Mouse (Mus musculus) neural tube, embryonic 15.5 days (tissue): Measurements from ENCODE around the gene Arhgef6. TPM values are rescaled to one million over a fixed set of nuclear protein-coding genes. Genes with fewer than 3 reads are reported as not detected.

Experiments used
- ATAC-seq: fragments of 200-750 bp; cut with Nextera tagmentation; 2 replicates; pipeline ENCODE4 v1.8.0; 2017; ENCODE audit warnings: mild to moderate bottlenecking, moderate TSS enrichment, moderate library complexity; ENCODE audit not compliant: low FRiP score
- H3K27ac ChIP-seq: fragments of 300-500 bp; sonication (generic); replicated peaks from 2 replicates; pipeline ENCODE4 v1.5.1; 2015; ENCODE audit warnings: mild to moderate bottlenecking, inconsistent platforms
- H3K27me3 ChIP-seq: fragments of 300-500 bp; sonication (generic); replicated peaks from 2 replicates; pipeline ENCODE4 v1.6.1; 2015; ENCODE audit warnings: inconsistent platforms
- H3K36me3 ChIP-seq: fragments of 300-500 bp; sonication (generic); 2 replicates; pipeline ENCODE4 v1.6.1; 2015; ENCODE audit warnings: inconsistent platforms
- H3K4me1 ChIP-seq: fragments of 300-500 bp; sonication (generic); 2 replicates; pipeline ENCODE4 v1.6.1; 2015; ENCODE audit warnings: inconsistent platforms
- H3K4me2 ChIP-seq: fragments of 300-500 bp; sonication (generic); 2 replicates; pipeline ENCODE4 v1.6.1; 2015; ENCODE audit warnings: inconsistent platforms, mild to moderate bottlenecking, moderate library complexity
- H3K4me3 ChIP-seq: fragments of 300-500 bp; sonication (generic); replicated peaks from 2 replicates; pipeline ENCODE4 v1.5.1; 2015; ENCODE audit warnings: mild to moderate bottlenecking, inconsistent platforms
- H3K9ac ChIP-seq: fragments of 300-500 bp; sonication (generic); replicated peaks from 2 replicates; pipeline ENCODE4 v1.6.1; 2015; ENCODE audit warnings: mild to moderate bottlenecking, inconsistent platforms
- H3K9me3 ChIP-seq: fragments of 300-500 bp; sonication (generic); replicated peaks from 2 replicates; pipeline ENCODE4 v1.6.1; 2016; ENCODE audit warnings: inconsistent platforms
- whole genome bisulfite sequencing: fragments of 180-500 bp; shearing (Covaris S2); methylation state at CpG from one replicate; pipeline ENCODE4 v1.1.7; 2015; ENCODE audit warnings: mixed read lengths; 5-methylcytosine and 5-hydroxymethylcytosine counted together
- polyA plus RNA-seq: library from polyadenylated mRNA; unstranded; fragments of >200 nt; fragmentation: Nextera tagmentation; extraction: Ambion mirVana; gene quantifications from 2 replicates; pipeline ENCODE4 v1.2.1, GENCODE M21; 2015

Arhgef6 gene
- polyA plus RNA-seq, 1 experiment from 2014 or later, result 5.6 TPM

GRCm38 (mm10) chrX:57288458-57288857 lies 50.1 kb downstream of the Arhgef6 start:
- no peak overlapping the region for H3K27ac ChIP-seq
- no peak for ATAC-seq
- no peak overlapping the region for H3K4me2 ChIP-seq
- no peaks in the 10 kb centered on the region for H3K36me3 ChIP-seq
- H3K4me1 ChIP-seq, result no peaks in the 10 kb centered on the region
- no peaks in the 10 kb centered on the region for H3K27me3 ChIP-seq
- no peak overlapping the region for H3K4me3 ChIP-seq
- no peak overlapping the region for H3K9ac ChIP-seq
- H3K9me3 ChIP-seq, result no peaks in the 10 kb centered on the region
- 88% methylated on average over 3 of the region's 3 CpGs for WGBS

- H3K9me3 ChIP-seq, result no peaks in the 10 kb centered on the region
- ATAC-seq, result no peak
- H3K4me1 ChIP-seq, result no peaks in the 10 kb centered on the region
- no peaks in the 10 kb centered on the region for H3K36me3 ChIP-seq
- no peak overlapping the region for H3K4me3 ChIP-seq
- H3K27me3 ChIP-seq, result no peaks in the 10 kb centered on the region
- 67% methylated on average over 9 of the region's 9 CpGs for WGBS
- no peak overlapping the region for H3K4me2 ChIP-seq
- no peak overlapping the region for H3K27ac ChIP-seq
- no peak overlapping the region for H3K9ac ChIP-seq
These were observed 52.2 kb downstream of the Arhgef6 start for GRCm38 (mm10) chrX:57286281-57286680.

- H3K9ac ChIP-seq, result no peak overlapping the region
These were observed 56.3 kb downstream of the Arhgef6 start for GRCm38 (mm10) chrX:57282184-57282583.

GRCm38 (mm10) chrX:57277560-57278335 lies 60.8 kb downstream of the Arhgef6 start:
- no peaks in the 10 kb centered on the region for H3K36me3 ChIP-seq
- H3K27me3 ChIP-seq, result no peaks in the 10 kb centered on the region
- H3K4me1 ChIP-seq, result no peaks in the 10 kb centered on the region
- no peaks in the 10 kb centered on the region for H3K9me3 ChIP-seq
- no peak for ATAC-seq
- no peak overlapping the region for H3K27ac ChIP-seq
- H3K4me3 ChIP-seq, result no peak overlapping the region
- WGBS, result 50% methylated on average over 6 of the region's 6 CpGs
- no peak overlapping the region for H3K9ac ChIP-seq
- H3K4me2 ChIP-seq, result no peak overlapping the region

More at GRCm38 (mm10) chrX:57282184-57282583, 56.3 kb downstream of the Arhgef6 start:
- Histone ChIP-seq H3K27me3 (no peaks in the 10 kb centered on the region), H3K4me3 (no peak overlapping the region), H3K9me3 (no peaks in the 10 kb centered on the region), H3K36me3 (no peaks in the 10 kb centered on the region), H3K4me1 (no peaks in the 10 kb centered on the region), H3K27ac (no peak overlapping the region), H3K4me2 (no peak overlapping the region)
- no peak for ATAC-seq
- 93% methylated on average over 3 of the region's 3 CpGs for WGBS

GRCm38 (mm10) chrX:57263515-57263914 lies 75.0 kb downstream of the Arhgef6 start:
- Histone ChIP-seq H3K4me1 (no peaks in the 10 kb centered on the region), H3K9ac (no peak overlapping the region), H3K4me2 (no peak overlapping the region), H3K36me3 (no peaks in the 10 kb centered on the region), H3K27me3 (no peaks in the 10 kb centered on the region), H3K27ac (no peak overlapping the region), H3K9me3 (no peaks in the 10 kb centered on the region), H3K4me3 (no peak overlapping the region)
- no peak for ATAC-seq
- WGBS, result 76% methylated on average over 4 of the region's 4 CpGs

GRCm38 (mm10) chrX:57260744-57261143 lies 77.8 kb downstream of the Arhgef6 start:
- no peaks in the 10 kb centered on the region for H3K36me3 ChIP-seq
- no peaks in the 10 kb centered on the region for H3K4me1 ChIP-seq
- 40% methylated on average over 2 of the region's 2 CpGs for WGBS
- no peak overlapping the region for H3K4me2 ChIP-seq
- no peak overlapping the region for H3K4me3 ChIP-seq
- ATAC-seq, result no peak
- no peaks in the 10 kb centered on the region for H3K27me3 ChIP-seq
- no peak overlapping the region for H3K27ac ChIP-seq
- H3K9me3 ChIP-seq, result no peaks in the 10 kb centered on the region
- H3K9ac ChIP-seq, result no peak overlapping the region

GRCm38 (mm10) chrX:57253329-57254055 lies 85.0 kb downstream of the Arhgef6 start:
- no peaks in the 10 kb centered on the region for H3K27me3 ChIP-seq
- no peak overlapping the region for H3K4me3 ChIP-seq
- no peak overlapping the region for H3K9ac ChIP-seq
- H3K4me2 ChIP-seq, result no peak overlapping the region
- H3K9me3 ChIP-seq, result no peaks in the 10 kb centered on the region
- H3K27ac ChIP-seq, result no peak overlapping the region
- ATAC-seq, result no peak
- no peaks in the 10 kb centered on the region for H3K36me3 ChIP-seq
- no peaks in the 10 kb centered on the region for H3K4me1 ChIP-seq
- WGBS, result 69% methylated on average over 7 of the region's 7 CpGs

- Histone ChIP-seq H3K27me3 (no peaks in the 10 kb centered on the region), H3K4me2 (no peak overlapping the region), H3K4me1 (no peaks in the 10 kb centered on the region), H3K36me3 (no peaks in the 10 kb centered on the region), H3K4me3 (no peak overlapping the region), H3K9ac (no peak overlapping the region), H3K27ac (no peak overlapping the region), H3K9me3 (no peaks in the 10 kb centered on the region)
- WGBS, result 77% methylated on average over 3 of the region's 3 CpGs
- no peak for ATAC-seq
These were observed 100.0 kb downstream of the Arhgef6 start for GRCm38 (mm10) chrX:57238572-57238971.

- no peaks in the 10 kb centered on the region for H3K9me3 ChIP-seq
- ATAC-seq, result no peak
- no peaks in the 10 kb centered on the region for H3K4me1 ChIP-seq
- H3K9ac ChIP-seq, result no peak overlapping the region
- WGBS, result 68% methylated on average over 4 of the region's 4 CpGs
- no peak overlapping the region for H3K4me3 ChIP-seq
- no peak overlapping the region for H3K4me2 ChIP-seq
- no peak overlapping the region for H3K27ac ChIP-seq
- no peaks in the 10 kb centered on the region for H3K36me3 ChIP-seq
- H3K27me3 ChIP-seq, result no peaks in the 10 kb centered on the region
These were observed 102.5 kb downstream of the Arhgef6 start for GRCm38 (mm10) chrX:57235982-57236381.

- 83% methylated on average over 2 of the region's 2 CpGs for WGBS
- H3K9me3 ChIP-seq, result no peaks in the 10 kb centered on the region
- ATAC-seq, result no peak
- no peaks in the 10 kb centered on the region for H3K27me3 ChIP-seq
- no peak overlapping the region for H3K27ac ChIP-seq
- H3K4me1 ChIP-seq, result no peaks in the 10 kb centered on the region
- no peaks in the 10 kb centered on the region for H3K36me3 ChIP-seq
- H3K9ac ChIP-seq, result no peak overlapping the region
- H3K4me2 ChIP-seq, result no peak overlapping the region
- no peak overlapping the region for H3K4me3 ChIP-seq
These were observed 104.9 kb downstream of the Arhgef6 start for GRCm38 (mm10) chrX:57233596-57233995.

GRCm38 (mm10) chrX:57228178-57228577 lies 110.4 kb downstream of the Arhgef6 start:
- H3K9ac ChIP-seq, result no peak overlapping the region
- no peaks in the 10 kb centered on the region for H3K4me1 ChIP-seq
- H3K36me3 ChIP-seq, result no peaks in the 10 kb centered on the region
- ATAC-seq, result no peak
- WGBS, result 77% methylated on average over 2 of the region's 2 CpGs
- no peaks in the 10 kb centered on the region for H3K27me3 ChIP-seq
- H3K27ac ChIP-seq, result no peak overlapping the region
- H3K9me3 ChIP-seq, result no peaks in the 10 kb centered on the region
- H3K4me3 ChIP-seq, result no peak overlapping the region
- no peak overlapping the region for H3K4me2 ChIP-seq

GRCm38 (mm10) chrX:57223301-57223700 lies 115.2 kb downstream of the Arhgef6 start:
- 84% methylated on average over 10 of the region's 10 CpGs for WGBS

More at GRCm38 (mm10) chrX:57223301-57223700, 115.2 kb downstream of the Arhgef6 start:
- H3K4me1 ChIP-seq, result no peaks in the 10 kb centered on the region
- H3K4me2 ChIP-seq, result no peak overlapping the region
- H3K27ac ChIP-seq, result no peak overlapping the region
- H3K36me3 ChIP-seq, result no peaks in the 10 kb centered on the region
- H3K9me3 ChIP-seq, result no peaks in the 10 kb centered on the region
- no peak overlapping the region for H3K9ac ChIP-seq
- no peaks in the 10 kb centered on the region for H3K27me3 ChIP-seq
- H3K4me3 ChIP-seq, result no peak overlapping the region
- no peak for ATAC-seq
